Mouse (Mus musculus) heart, embryonic 13.5 days (tissue): Measurements from ENCODE around the gene Mfsd6l. TPM values are rescaled to one million over a fixed set of nuclear protein-coding genes. Genes with fewer than 3 reads are reported as not detected.

Experiments used
- ATAC-seq: fragments of 200-750 bp; cut with Nextera tagmentation; 2 replicates; pipeline ENCODE4 v1.8.0; 2017; ENCODE audit warnings: moderate TSS enrichment; ENCODE audit not compliant: insufficient number of reproducible peaks, low FRiP score, low TSS enrichment; ENCODE audit errors: extremely low read depth
- H3K27ac ChIP-seq: fragments of 300-500 bp; sonication (generic); replicated peaks from 2 replicates; pipeline ENCODE4 v1.5.1; 2015; ENCODE audit warnings: moderate library complexity, mild to moderate bottlenecking, inconsistent platforms
- H3K27me3 ChIP-seq: fragments of 300-500 bp; sonication (generic); replicated peaks from 2 replicates; pipeline ENCODE4 v1.6.1; 2015; ENCODE audit warnings: mild to moderate bottlenecking, inconsistent platforms
- H3K36me3 ChIP-seq: fragments of 300-500 bp; sonication (generic); 2 replicates; pipeline ENCODE4 v1.6.1; 2015; ENCODE audit warnings: mild to moderate bottlenecking, inconsistent platforms
- H3K4me1 ChIP-seq: fragments of 300-500 bp; sonication (generic); 2 replicates; pipeline ENCODE4 v1.6.1; 2015; ENCODE audit warnings: inconsistent platforms
- H3K4me2 ChIP-seq: fragments of 300-500 bp; sonication (generic); 2 replicates; pipeline ENCODE4 v1.6.1; 2015; ENCODE audit warnings: inconsistent platforms, mild to moderate bottlenecking, moderate library complexity
- H3K4me3 ChIP-seq: fragments of 300-500 bp; sonication (generic); 2 replicates; pipeline ENCODE4 v1.5.1; 2015; ENCODE audit warnings: moderate library complexity, mild to moderate bottlenecking, inconsistent platforms
- H3K9ac ChIP-seq: fragments of 300-500 bp; sonication (generic); 2 replicates; pipeline ENCODE4 v1.6.1; 2015; ENCODE audit warnings: inconsistent platforms, mild to moderate bottlenecking, moderate library complexity
- H3K9me3 ChIP-seq: fragments of 300-500 bp; sonication (generic); 2 replicates; pipeline ENCODE4 v1.6.1; 2016; ENCODE audit warnings: inconsistent platforms
- WGBS: fragments of 180-500 bp; shearing (Covaris S2); methylation state at CpG from one replicate; pipeline ENCODE4 v1.1.7; 2015; ENCODE audit warnings: mixed read lengths; 5-methylcytosine and 5-hydroxymethylcytosine counted together
- polyA plus RNA-seq: library from polyadenylated mRNA; unstranded; fragments of >200 nt; fragmentation: Nextera tagmentation; extraction: Ambion mirVana; gene quantifications from 2 replicates; pipeline ENCODE4 v1.2.1, GENCODE M21; 2015

Mfsd6l gene
- polyA plus RNA-seq, 1 experiment from 2014 or later, result not detected

DNA sequence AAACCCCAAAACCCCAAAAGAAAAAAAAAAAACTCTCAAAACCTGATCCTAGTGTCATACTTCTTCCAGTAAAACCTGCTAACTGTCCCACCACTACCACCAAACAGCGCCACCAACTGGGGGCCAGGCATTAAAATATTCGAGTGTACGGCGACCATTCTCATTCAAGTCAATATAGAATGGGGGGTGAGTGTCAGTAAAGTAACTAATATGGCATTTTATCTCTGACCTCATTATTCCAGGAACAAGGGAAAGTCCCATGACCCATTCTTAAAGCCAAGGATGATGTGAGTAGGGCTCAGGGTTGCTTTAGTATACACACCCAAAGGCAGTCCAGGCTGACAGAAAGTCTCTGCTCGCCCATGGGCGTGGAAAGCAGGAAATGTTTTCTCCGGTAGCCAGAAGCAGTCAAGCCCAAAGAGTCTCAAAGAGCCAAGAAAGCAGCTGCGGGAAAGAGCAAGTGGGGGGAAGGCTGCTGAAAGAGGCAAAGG is 2.0 kb upstream of the Mfsd6l start:
- Histone ChIP-seq H3K9ac (no peak overlapping the region), H3K4me3 (no peak overlapping the region), H3K4me1 (peaks cover 5% of the 10 kb centered on the region; the same call in 1 of the 2 replicates), H3K4me2 (no peak overlapping the region), H3K36me3 (no peaks in the 10 kb centered on the region), H3K9me3 (no peaks in the 10 kb centered on the region), H3K27me3 (peaks cover 35% of the 10 kb centered on the region), H3K27ac (no peak overlapping the region)
- ATAC-seq, result no peak
- WGBS, result 32% methylated on average over 8 of the region's 8 CpGs

GRCm38 (mm10) chr11:68559546-68559945 is 3.6 kb downstream of the Mfsd6l start:
- Histone ChIP-seq H3K4me2 (no peak overlapping the region), H3K4me1 (peaks cover 5% of the 10 kb centered on the region; the same call in 1 of the 2 replicates), H3K9me3 (no peaks in the 10 kb centered on the region), H3K9ac (no peak overlapping the region), H3K27ac (no peak overlapping the region), H3K36me3 (no peaks in the 10 kb centered on the region), H3K27me3 (peaks cover 48% of the 10 kb centered on the region), H3K4me3 (no peak overlapping the region)
- 41% methylated on average over 1 of the region's 1 CpGs for WGBS
- ATAC-seq, result no peak

- Histone ChIP-seq H3K4me3 (no peak overlapping the region), H3K9ac (no peak overlapping the region), H3K27ac (no peak overlapping the region), H3K36me3 (no peaks in the 10 kb centered on the region), H3K27me3 (peaks cover 23% of the 10 kb centered on the region), H3K4me1 (peaks cover 4% of the 10 kb centered on the region), H3K4me2 (no peak overlapping the region), H3K9me3 (no peaks in the 10 kb centered on the region)
- ATAC-seq, result no peak
- WGBS, result 74% methylated on average over 11 of the region's 11 CpGs
These were observed 6.3 kb downstream of the Mfsd6l start for GRCm38 (mm10) chr11:68561957-68562950.

DNA sequence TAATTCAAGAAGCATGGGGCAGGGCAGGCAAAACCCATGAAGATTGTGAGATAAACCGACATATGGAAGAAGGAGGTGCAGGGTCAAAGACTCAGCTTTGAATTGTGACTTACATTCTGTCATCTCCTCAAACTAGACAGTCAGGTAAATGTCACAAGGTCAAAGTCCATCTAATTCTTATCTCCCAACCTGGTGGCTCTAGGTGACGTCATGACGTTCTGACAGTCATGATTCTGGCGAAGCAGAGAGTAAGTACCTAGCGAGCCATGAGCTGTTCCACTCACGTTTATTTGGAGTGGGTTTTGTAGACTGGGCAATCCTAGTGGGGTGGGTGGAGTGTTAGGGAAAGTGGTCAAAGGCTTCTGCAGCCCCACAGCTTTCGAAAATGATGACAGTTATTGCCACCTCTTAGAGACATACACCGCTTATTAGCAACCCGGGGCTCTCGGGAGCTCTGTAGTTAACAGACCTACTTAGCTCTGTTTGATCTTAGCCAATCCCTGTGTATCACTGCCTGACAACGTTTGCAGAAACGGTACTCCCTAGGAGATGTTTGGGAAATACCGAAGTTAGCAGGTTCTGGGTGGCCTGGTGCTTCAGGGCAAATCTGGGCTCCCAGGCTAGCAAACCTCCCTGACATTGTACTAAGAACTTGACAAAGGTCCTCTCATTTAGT is 8.5 kb downstream of the Mfsd6l start:
- Histone ChIP-seq H3K9me3 (no peaks in the 10 kb centered on the region), H3K36me3 (no peaks in the 10 kb centered on the region), H3K4me1 (peaks cover 4% of the 10 kb centered on the region), H3K4me2 (no peak overlapping the region), H3K4me3 (no peak overlapping the region), H3K27me3 (peaks cover 16% of the 10 kb centered on the region; the same call in 1 of the 2 replicates), H3K27ac (no peak overlapping the region), H3K9ac (no peak overlapping the region)
- ATAC-seq, result no peak
- WGBS, result 71% methylated on average over 13 of the region's 13 CpGs

GRCm38 (mm10) chr11:68565032-68565429 is 9.0 kb downstream of the Mfsd6l start:
- no peaks in the 10 kb centered on the region for H3K9me3 ChIP-seq
- H3K4me3 ChIP-seq, result no peak overlapping the region
- no peaks in the 10 kb centered on the region for H3K36me3 ChIP-seq
- no peak overlapping the region for H3K27ac ChIP-seq
- H3K27me3 ChIP-seq, result peaks cover 16% of the 10 kb centered on the region; the same call in 1 of the 2 replicates
- H3K4me1 ChIP-seq, result peaks cover 4% of the 10 kb centered on the region
- no peak overlapping the region for H3K9ac ChIP-seq
- WGBS, result 73% methylated on average over 3 of the region's 3 CpGs
- ATAC-seq, result no peak
- H3K4me2 ChIP-seq, result no peak overlapping the region

- Histone ChIP-seq H3K4me3 (peak overlapping the region; percentile 42), H3K27me3 (peaks cover 5% of the 10 kb centered on the region; the same call in 1 of the 2 replicates), H3K27ac (no peak overlapping the region), H3K4me2 (peak overlapping the region; percentile 70), H3K4me1 (peaks cover 4% of the 10 kb centered on the region), H3K36me3 (no peaks in the 10 kb centered on the region), H3K9ac (peak overlapping the region; percentile 67), H3K9me3 (no peaks in the 10 kb centered on the region)
- WGBS, result 18% methylated on average over 17 of the region's 17 CpGs
- ATAC-seq, result no peak
These were observed 10.6 kb downstream of the Mfsd6l start for GRCm38 (mm10) chr11:68566447-68567059.

- H3K9me3 ChIP-seq, result no peaks in the 10 kb centered on the region
- no peak overlapping the region for H3K9ac ChIP-seq
- H3K27ac ChIP-seq, result no peak overlapping the region
- H3K36me3 ChIP-seq, result no peaks in the 10 kb centered on the region
- 78% methylated on average over 5 of the region's 5 CpGs for WGBS
- no peak for ATAC-seq
- H3K4me1 ChIP-seq, result peaks cover 4% of the 10 kb centered on the region
- H3K4me3 ChIP-seq, result no peak overlapping the region
- H3K4me2 ChIP-seq, result no peak overlapping the region
- no peaks in the 10 kb centered on the region for H3K27me3 ChIP-seq
These were observed 14.9 kb downstream of the Mfsd6l start for GRCm38 (mm10) chr11:68570861-68571260.

DNA sequence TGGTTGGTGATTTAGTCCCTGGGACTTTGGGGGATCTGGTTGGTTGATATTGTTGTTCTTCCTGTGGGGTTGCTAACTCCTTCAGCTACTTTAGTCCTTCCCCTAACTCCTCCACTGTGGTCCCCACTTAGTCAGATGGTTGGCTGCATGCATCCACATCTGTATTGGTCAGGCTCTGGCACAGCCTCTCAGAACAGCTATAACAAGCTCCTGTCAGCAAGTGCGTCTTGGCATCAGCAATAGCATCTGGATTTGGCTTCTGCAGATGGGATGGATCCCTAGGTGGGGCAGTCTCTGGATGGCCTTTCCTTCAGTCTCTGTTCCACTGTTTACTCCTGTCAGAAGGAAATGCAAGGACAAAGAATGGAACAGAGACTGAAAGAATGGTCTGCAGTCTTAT is 21.1 kb downstream of the Mfsd6l start:
- Histone ChIP-seq H3K36me3 (no peaks in the 10 kb centered on the region), H3K4me2 (no peak overlapping the region), H3K4me3 (no peak overlapping the region), H3K9ac (no peak overlapping the region), H3K9me3 (no peaks in the 10 kb centered on the region), H3K27ac (no peak overlapping the region), H3K27me3 (no peaks in the 10 kb centered on the region; the same call in 1 of the 2 replicates), H3K4me1 (0 out of 2 replicates have a peak, but pooled peaks cover 10% of the 10 kb centered on the region)
- WGBS, result 79% methylated on average over 1 of the region's 1 CpGs
- no peak for ATAC-seq

GRCm38 (mm10) chr11:68579462-68579881 is 23.5 kb downstream of the Mfsd6l start:
- Histone ChIP-seq H3K4me3 (no peak overlapping the region), H3K4me2 (no peak overlapping the region), H3K4me1 (0 out of 2 replicates have a peak, but pooled peaks cover 13% of the 10 kb centered on the region), H3K27ac (peak overlapping the region; percentile 51; the same call in 1 of the 2 replicates), H3K36me3 (no peaks in the 10 kb centered on the region), H3K27me3 (no peaks in the 10 kb centered on the region; the same call in 1 of the 2 replicates), H3K9me3 (no peaks in the 10 kb centered on the region), H3K9ac (peak overlapping the region; percentile 15; the same call in 1 of the 2 replicates)
- 37% methylated on average over 9 of the region's 9 CpGs for WGBS
- ATAC-seq, result no peak

- Histone ChIP-seq H3K27me3 (no peaks in the 10 kb centered on the region; the same call in 1 of the 2 replicates), H3K9me3 (no peaks in the 10 kb centered on the region), H3K36me3 (no peaks in the 10 kb centered on the region), H3K4me1 (0 out of 2 replicates have a peak, but pooled peaks cover 13% of the 10 kb centered on the region), H3K4me3 (no peak overlapping the region), H3K4me2 (no peak overlapping the region), H3K9ac (no peak overlapping the region), H3K27ac (no peak overlapping the region; the same call in 1 of the 2 replicates)
- ATAC-seq, result no peak
- 49% methylated on average over 6 of the region's 6 CpGs for WGBS
These were observed 24.6 kb downstream of the Mfsd6l start for GRCm38 (mm10) chr11:68580566-68580965.

- Histone ChIP-seq H3K4me2 (no peak overlapping the region), H3K9ac (no peak overlapping the region), H3K9me3 (no peaks in the 10 kb centered on the region), H3K4me3 (no peak overlapping the region), H3K4me1 (0 out of 2 replicates have a peak, but pooled peaks cover 13% of the 10 kb centered on the region), H3K27me3 (no peaks in the 10 kb centered on the region), H3K27ac (no peak overlapping the region), H3K36me3 (no peaks in the 10 kb centered on the region)
- WGBS, result 78% methylated on average over 13 of the region's 13 CpGs
- ATAC-seq, result no peak
These were observed 27.2 kb downstream of the Mfsd6l start for GRCm38 (mm10) chr11:68583225-68583624.
